Mouse (Mus musculus) testis, adult 2 months (tissue): ENCODE data around the gene Ccnyl1.

Experiments used
- CTCF ChIP-seq: fragments of 200-500 bp; IDR thresholded peaks from 2 replicates; pipeline ENCODE4 v1.5.1; 2012; ENCODE audit warnings: low read depth, mild to moderate bottlenecking, inconsistent platforms, low read length, moderate library complexity; ENCODE audit not compliant: control insufficient read depth, insufficient read depth, insufficient replicate concordance
- POLR2A ChIP-seq: fragments of 200-500 bp; IDR thresholded peaks from 2 replicates; pipeline ENCODE4 v1.6.1; 2012; ENCODE audit warnings: low read depth, mild to moderate bottlenecking, inconsistent platforms, low read length, moderate library complexity; ENCODE audit not compliant: control insufficient read depth

GRCm38 (mm10) chr1:64716589-64717304 lies 26.5 kb downstream of the Ccnyl1 start:
- TF ChIP-seq CTCF = no peak
- no peak for TF ChIP-seq POLR2A
